Mouse (Mus musculus) embryonic facial prominence, embryonic 15.5 days (tissue): Measurements from ENCODE around the gene Dnmt3l. TPM values are rescaled to one million over a fixed set of nuclear protein-coding genes. Genes with fewer than 3 reads are reported as not detected.

Experiments
- ATAC-seq: fragments of 200-750 bp; cut with Nextera tagmentation; 2 replicates; pipeline ENCODE4 v1.8.0; 2017; ENCODE audit warnings: low read depth, moderate TSS enrichment; ENCODE audit not compliant: insufficient number of reproducible peaks, low FRiP score, low TSS enrichment
- H3K27ac ChIP-seq: fragments of 300-500 bp; sonication (generic); replicated peaks from 2 replicates; pipeline ENCODE4 v1.5.1; 2015; ENCODE audit warnings: mild to moderate bottlenecking, inconsistent platforms
- H3K27me3 ChIP-seq: fragments of 300-500 bp; sonication (generic); 2 replicates; pipeline ENCODE4 v1.6.1; 2015; ENCODE audit warnings: inconsistent platforms
- H3K36me3 ChIP-seq: fragments of 300-500 bp; sonication (generic); 2 replicates; pipeline ENCODE4 v1.6.1; 2015; ENCODE audit warnings: mild to moderate bottlenecking, inconsistent platforms
- H3K4me1 ChIP-seq: fragments of 300-500 bp; sonication (generic); 2 replicates; pipeline ENCODE4 v1.6.1; 2015; ENCODE audit warnings: inconsistent platforms
- H3K4me2 ChIP-seq: fragments of 300-500 bp; sonication (generic); replicated peaks from 2 replicates; pipeline ENCODE4 v1.6.1; 2015; ENCODE audit warnings: mild to moderate bottlenecking, inconsistent platforms
- H3K4me3 ChIP-seq: fragments of 300-500 bp; sonication (generic); replicated peaks from 2 replicates; pipeline ENCODE4 v1.5.1; 2015; ENCODE audit warnings: mild to moderate bottlenecking, inconsistent platforms
- H3K9ac ChIP-seq: fragments of 300-500 bp; sonication (generic); 2 replicates; pipeline ENCODE4 v1.6.1; 2015; ENCODE audit warnings: inconsistent platforms
- H3K9me3 ChIP-seq: fragments of 300-500 bp; sonication (generic); replicated peaks from 2 replicates; pipeline ENCODE4 v1.6.1; 2016; ENCODE audit warnings: inconsistent platforms
- WGBS: fragments of 180-500 bp; shearing (Covaris S2); methylation state at CpG from one replicate; pipeline ENCODE4 v1.1.7; 2015; 5-methylcytosine and 5-hydroxymethylcytosine counted together
- polyA plus RNA-seq: library from polyadenylated mRNA; unstranded; fragments of >200 nt; fragmentation: Nextera tagmentation; extraction: Ambion mirVana; gene quantifications from 2 replicates; pipeline ENCODE4 v1.2.1, GENCODE M21; 2015

The Dnmt3l gene
- 0.39 and 0.65 TPM in 2 replicates for polyA plus RNA-seq

DNA sequence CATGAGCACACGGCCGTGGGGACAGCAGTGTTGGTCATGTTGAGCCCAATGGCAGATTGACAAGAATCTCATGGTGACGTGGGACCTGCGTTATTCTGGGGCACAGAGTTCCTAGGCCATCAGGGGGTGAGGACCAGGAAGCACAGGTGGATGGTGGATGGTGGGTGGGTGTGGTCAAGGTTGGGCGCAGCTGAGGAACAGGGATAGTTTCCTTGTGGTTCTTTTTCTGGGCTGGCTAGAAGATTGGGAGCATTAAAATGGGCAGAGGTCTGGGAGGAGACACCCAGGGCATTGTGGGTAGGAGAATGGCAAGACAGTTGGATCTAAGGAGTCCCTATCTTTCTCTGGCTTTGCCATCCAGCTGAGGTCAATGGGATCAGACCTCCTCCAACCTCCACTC lies at the start of gene Dnmt3l:
Gene Dnmt3l (plus strand): TSS at position 301 of the 400 bp plus-strand sequence.
- Histone ChIP-seq H3K27ac (no peak within 1 kb of the TSS), H3K36me3 (no peaks in the 10 kb centered on the region), H3K4me2 (no peak within 1 kb of the TSS), H3K9ac (no peak within 1 kb of the TSS), H3K9me3 (no peaks in the 10 kb centered on the region), H3K27me3 (no peaks in the 10 kb centered on the region), H3K4me3 (no peak within 1 kb of the TSS), H3K4me1 (peaks cover 15% of the 10 kb centered on the region)
- WGBS = 95% methylated on average over 5 of the region's 5 CpGs
- ATAC-seq = no peak

DNA sequence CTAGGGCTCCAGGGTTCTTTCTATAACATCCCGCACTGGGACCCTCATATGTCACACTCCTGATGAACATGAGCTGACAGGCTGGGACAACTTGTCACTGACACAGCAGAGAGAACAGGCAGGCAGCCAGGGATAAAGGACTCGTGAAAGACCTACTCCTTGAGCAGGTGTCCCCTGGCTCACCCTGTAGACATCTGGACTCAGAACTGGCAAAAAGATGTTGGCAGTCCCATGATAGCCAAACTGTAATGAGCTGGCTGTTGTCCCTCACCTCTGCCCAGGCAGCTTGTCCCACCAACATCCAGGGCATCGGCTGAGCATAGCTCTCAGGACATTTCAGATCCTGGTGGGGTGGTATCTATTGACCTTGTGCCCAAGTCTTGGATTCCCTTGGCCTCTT lies 46.1 kb upstream of the Dnmt3l start:
- Histone ChIP-seq H3K4me1 (no peaks in the 10 kb centered on the region), H3K27ac (no peak overlapping the region), H3K27me3 (no peaks in the 10 kb centered on the region), H3K4me3 (no peak overlapping the region), H3K36me3 (peaks cover 95% of the 10 kb centered on the region), H3K4me2 (no peak overlapping the region), H3K9me3 (no peaks in the 10 kb centered on the region), H3K9ac (no peak overlapping the region)
- ATAC-seq = no peak
- 85% methylated on average over 3 of the region's 3 CpGs for WGBS

DNA sequence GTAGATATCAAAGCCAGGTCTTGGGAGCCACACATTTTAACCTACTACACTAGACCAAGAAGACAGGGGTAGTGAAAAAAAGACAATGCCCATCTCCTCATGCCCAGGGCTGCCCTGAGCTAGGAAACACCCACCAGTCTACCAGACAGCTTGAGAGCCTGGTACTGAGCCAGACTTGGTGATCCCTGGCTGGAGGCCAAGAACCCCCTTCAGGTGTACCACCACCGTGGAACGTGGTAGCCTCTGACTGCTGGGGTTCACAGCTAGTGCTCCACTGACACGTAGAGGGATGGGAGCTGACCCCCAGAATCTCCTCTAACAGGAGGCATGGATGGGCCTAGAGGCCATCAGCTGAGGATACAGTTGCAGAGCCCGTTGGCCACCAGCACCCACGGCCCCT lies 41.5 kb upstream of the Dnmt3l start:
- Histone ChIP-seq H3K4me1 (no peaks in the 10 kb centered on the region), H3K4me2 (no peak overlapping the region), H3K9me3 (no peaks in the 10 kb centered on the region), H3K4me3 (no peak overlapping the region), H3K27me3 (no peaks in the 10 kb centered on the region), H3K36me3 (peaks cover 77% of the 10 kb centered on the region), H3K9ac (no peak overlapping the region), H3K27ac (no peak overlapping the region)
- no peak for ATAC-seq
- 94% methylated on average over 5 of the region's 5 CpGs for WGBS

DNA sequence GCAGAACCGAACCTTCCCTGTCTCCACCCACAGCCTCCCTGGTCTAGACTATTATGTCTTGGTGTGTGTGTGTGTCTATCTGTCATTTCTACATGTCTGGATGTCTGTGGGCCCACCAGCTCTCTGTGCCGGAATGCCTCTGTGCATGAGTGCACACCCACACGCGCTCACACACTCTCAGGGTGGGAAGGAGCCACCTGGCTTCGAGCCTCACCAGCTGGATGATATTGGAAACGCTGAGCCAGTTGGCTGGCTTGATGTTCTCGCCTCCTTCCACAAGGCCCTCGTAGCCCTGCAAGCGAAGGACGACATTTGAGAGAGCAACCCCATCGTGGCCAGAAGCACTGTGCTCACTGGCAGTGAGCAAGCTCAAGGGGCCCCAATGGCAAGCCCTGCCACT lies 40.0 kb upstream of the Dnmt3l start:
- no peak overlapping the region for H3K27ac ChIP-seq
- H3K9ac ChIP-seq = no peak overlapping the region
- peaks cover 12% of the 10 kb centered on the region; the same call in 1 of the 2 replicates for H3K4me1 ChIP-seq
- peaks cover 65% of the 10 kb centered on the region for H3K36me3 ChIP-seq
- H3K27me3 ChIP-seq = no peaks in the 10 kb centered on the region
- no peaks in the 10 kb centered on the region for H3K9me3 ChIP-seq
- ATAC-seq = no peak
- H3K4me2 ChIP-seq = no peak overlapping the region
- H3K4me3 ChIP-seq = no peak overlapping the region
- 76% methylated on average over 11 of the region's 11 CpGs for WGBS

DNA sequence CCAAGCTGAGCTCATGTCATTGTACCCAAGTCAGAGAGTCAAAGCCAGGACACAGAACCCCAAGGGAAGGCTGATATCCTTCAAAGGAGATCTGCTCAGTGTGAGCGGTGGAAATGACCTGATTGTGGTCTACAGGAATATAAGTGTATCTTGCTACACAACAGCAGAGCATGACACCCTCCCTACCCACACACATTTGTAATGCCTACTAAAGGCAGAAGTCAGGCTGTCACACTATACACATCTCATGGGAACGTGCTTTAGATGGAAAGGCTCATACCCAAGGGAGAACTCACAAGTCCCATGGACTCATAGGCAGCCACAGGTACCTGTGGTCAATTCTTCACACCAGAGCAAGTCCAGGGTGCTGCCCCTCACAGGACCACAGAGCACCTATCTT lies 39.4 kb upstream of the Dnmt3l start:
- no peak overlapping the region for H3K9ac ChIP-seq
- H3K27me3 ChIP-seq = no peaks in the 10 kb centered on the region
- H3K4me2 ChIP-seq = no peak overlapping the region
- WGBS = 91% methylated on average over 2 of the region's 2 CpGs
- no peak overlapping the region for H3K4me3 ChIP-seq
- H3K36me3 ChIP-seq = peaks cover 60% of the 10 kb centered on the region
- no peak for ATAC-seq
- H3K27ac ChIP-seq = no peak overlapping the region
- peaks cover 17% of the 10 kb centered on the region; the same call in 1 of the 2 replicates for H3K4me1 ChIP-seq
- H3K9me3 ChIP-seq = no peaks in the 10 kb centered on the region

DNA sequence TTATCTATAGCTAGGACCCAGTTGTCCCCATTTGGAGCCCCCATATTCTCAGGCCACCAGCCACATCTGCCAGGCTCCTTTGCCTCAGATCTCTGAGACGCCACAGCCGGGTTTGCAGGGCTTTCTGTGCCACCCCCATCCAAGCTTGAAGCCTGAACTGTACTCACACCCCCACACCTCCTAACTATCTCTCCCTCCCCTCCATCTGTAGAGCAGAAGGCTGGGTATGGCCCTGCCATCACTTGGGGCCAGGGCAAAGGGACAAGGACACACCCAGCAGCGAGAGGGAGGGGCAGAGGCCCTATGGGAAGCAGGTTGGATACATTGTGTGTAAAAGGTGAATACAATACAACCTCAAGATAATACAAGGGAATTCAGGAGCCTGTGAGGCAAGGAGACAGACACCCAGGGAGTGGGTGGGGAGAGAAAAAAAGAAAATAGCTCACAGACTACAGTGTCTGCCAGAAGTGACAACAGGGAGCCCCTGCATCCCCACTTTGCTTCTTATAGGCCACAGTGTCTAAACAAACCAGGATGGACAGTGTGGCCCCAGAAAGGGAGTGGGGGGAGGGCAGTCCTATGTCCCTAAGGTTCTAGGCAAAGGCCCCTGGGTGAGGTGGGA lies 37.2 kb upstream of the Dnmt3l start:
- no peaks in the 10 kb centered on the region for H3K27me3 ChIP-seq
- peaks cover 35% of the 10 kb centered on the region for H3K4me1 ChIP-seq
- no peaks in the 10 kb centered on the region for H3K9me3 ChIP-seq
- ATAC-seq = no peak
- no peak overlapping the region for H3K4me2 ChIP-seq
- H3K27ac ChIP-seq = no peak overlapping the region
- WGBS = 90% methylated on average over 3 of the region's 3 CpGs
- no peak overlapping the region for H3K9ac ChIP-seq
- H3K4me3 ChIP-seq = no peak overlapping the region
- H3K36me3 ChIP-seq = peaks cover 37% of the 10 kb centered on the region

DNA sequence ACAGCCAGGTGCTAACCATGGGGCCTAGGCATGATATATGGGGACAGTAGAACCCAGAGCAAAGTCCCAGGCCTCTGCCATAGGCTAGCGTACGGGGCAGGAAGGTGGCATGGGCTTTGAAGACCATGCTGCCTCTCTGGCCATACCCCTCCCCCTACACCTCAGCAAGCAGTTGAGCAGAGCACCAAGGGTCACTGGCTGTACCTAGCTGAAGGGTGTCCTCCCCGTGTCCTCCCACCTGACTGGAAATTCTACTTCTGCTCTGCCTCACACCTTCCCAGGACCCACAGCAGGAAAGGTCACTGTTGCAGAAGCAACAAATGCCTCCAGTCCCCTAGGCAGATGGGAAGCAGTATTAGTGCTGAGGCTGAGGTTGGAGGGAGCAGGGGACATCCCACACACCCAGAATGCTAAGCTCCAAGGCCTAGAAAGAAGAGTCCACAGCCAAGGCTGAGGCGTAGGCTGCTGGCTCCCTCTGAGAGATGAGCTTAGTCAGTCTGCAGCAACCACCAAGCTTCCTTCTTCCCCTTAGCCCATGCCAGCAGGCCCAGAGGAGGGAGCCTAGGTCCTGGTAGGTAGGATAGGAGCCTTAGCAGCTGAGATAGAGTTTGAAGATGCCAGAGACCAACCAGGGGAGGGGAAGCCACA lies 35.8 kb upstream of the Dnmt3l start:
- no peak overlapping the region for H3K9ac ChIP-seq
- no peaks in the 10 kb centered on the region for H3K9me3 ChIP-seq
- H3K4me1 ChIP-seq = peaks cover 35% of the 10 kb centered on the region
- peaks cover 24% of the 10 kb centered on the region for H3K36me3 ChIP-seq
- H3K27me3 ChIP-seq = no peaks in the 10 kb centered on the region
- ATAC-seq = no peak
- 86% methylated on average over 4 of the region's 4 CpGs for WGBS
- H3K4me3 ChIP-seq = no peak overlapping the region
- H3K27ac ChIP-seq = no peak overlapping the region
- no peak overlapping the region for H3K4me2 ChIP-seq

DNA sequence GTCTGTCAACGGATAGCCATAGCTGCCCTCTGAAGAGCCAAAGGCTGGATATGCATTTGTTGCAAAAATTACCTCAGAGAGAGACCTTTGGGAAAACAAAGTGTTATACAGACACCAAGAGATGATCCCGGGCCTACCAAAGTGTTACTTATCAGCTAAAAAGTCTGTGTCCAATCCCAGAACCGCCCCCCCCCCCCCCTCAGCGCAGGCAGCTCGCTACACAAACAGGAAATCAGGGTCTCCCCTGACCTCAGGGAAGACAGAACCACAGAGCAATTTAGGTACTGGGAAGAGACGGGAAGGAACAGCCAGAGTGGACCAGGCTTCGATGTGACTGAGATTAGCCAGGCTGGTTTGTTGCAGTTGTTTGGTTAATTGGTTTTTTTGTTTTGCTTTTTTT lies 34.5 kb upstream of the Dnmt3l start:
- peak overlapping the region; percentile 28; the same call in 1 of the 2 replicates for H3K27ac ChIP-seq
- H3K27me3 ChIP-seq = no peaks in the 10 kb centered on the region
- 23% methylated on average over 7 of the region's 7 CpGs for WGBS
- 0 out of 2 replicates have a peak overlapping the region, but pooled peaks have one; percentile 89 for H3K4me3 ChIP-seq
- H3K4me1 ChIP-seq = peaks cover 35% of the 10 kb centered on the region
- no peaks in the 10 kb centered on the region for H3K9me3 ChIP-seq
- H3K36me3 ChIP-seq = peaks cover 11% of the 10 kb centered on the region
- H3K4me2 ChIP-seq = peak overlapping the region; percentile 88; the same call in 1 of the 2 replicates
- no peak for ATAC-seq
- H3K9ac ChIP-seq = no peak overlapping the region

DNA sequence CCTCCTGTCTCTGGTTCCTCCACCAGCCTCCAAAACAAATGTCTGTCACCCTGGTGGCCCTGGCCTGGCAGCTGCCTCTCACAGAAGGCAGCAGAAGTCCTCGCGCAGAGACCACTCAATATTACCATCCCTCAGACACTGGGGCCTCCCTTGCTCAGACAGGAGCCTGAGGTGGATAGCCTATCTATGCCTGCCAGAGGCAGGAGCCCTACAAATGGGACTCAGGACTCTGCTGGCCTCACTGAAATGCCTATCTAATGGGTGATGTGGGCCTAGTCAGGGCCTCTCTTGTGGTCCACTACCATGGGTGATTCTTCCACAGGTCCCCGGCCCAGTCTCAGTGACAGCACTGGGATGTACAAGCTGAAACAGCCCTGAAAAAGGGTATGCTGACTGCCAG lies 33.6 kb upstream of the Dnmt3l start:
- H3K4me2 ChIP-seq = peak overlapping the region; percentile 88
- 0 out of 2 replicates have a peak overlapping the region, but pooled peaks have one; percentile 98 for H3K27ac ChIP-seq

DNA sequence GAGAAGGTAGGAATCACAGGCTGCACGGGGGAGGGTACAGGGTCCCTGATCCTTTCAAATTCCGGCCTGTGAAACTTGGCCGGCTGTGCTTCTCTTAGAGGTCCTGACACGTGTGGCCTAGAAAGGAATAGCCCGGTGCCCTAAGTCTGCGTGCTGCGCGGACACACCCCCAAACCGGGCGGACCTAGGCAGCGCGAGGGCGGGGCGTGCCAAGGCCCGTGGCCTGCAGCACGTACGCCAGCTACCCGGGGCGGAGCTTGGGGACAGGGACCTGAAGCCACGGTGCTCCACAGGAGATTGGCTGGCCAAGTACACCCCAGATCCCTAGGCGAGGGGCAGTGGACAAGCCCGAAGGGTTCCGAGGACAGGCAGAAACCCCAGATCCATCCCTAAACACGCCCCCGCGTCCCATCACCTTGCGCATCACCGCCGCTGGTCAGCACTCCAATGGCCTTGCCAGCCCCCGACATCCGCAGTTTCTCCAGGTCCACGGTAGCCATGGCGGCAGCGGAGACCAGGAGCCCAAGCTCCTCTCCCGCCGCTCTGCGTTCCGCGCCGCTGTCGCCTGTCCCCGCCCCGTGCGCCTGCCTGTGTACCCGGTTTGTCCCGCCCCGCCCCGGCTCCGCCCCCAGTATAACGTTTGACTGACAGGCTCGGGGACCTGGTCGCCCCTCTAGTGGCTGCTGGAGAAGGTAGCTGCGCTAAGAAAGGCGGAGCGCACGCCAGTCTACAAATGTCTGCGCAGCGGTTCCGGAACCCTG lies 32.4 kb upstream of the Dnmt3l start:
- under 1% methylated on average over 58 of the region's 59 CpGs for WGBS
- peak overlapping the region; percentile 89 for H3K4me3 ChIP-seq
- H3K9me3 ChIP-seq = no peaks in the 10 kb centered on the region
- peak overlapping the region; percentile 98 for H3K27ac ChIP-seq
- ATAC-seq = peak; percentile 96
- peak overlapping the region; percentile 88 for H3K4me2 ChIP-seq
- H3K36me3 ChIP-seq = peaks cover 2% of the 10 kb centered on the region; the same call in 1 of the 2 replicates
- no peaks in the 10 kb centered on the region for H3K27me3 ChIP-seq
- H3K4me1 ChIP-seq = peaks cover 35% of the 10 kb centered on the region
- peak overlapping the region; percentile 87 for H3K9ac ChIP-seq

More for the DNA sequence above, 33.6 kb upstream of the Dnmt3l start:
- ATAC-seq = no peak
- Histone ChIP-seq H3K9me3 (no peaks in the 10 kb centered on the region), H3K4me3 (peak overlapping the region; percentile 89), H3K36me3 (peaks cover 2% of the 10 kb centered on the region; the same call in 1 of the 2 replicates), H3K4me1 (peaks cover 35% of the 10 kb centered on the region), H3K9ac (peak overlapping the region; percentile 87; the same call in 1 of the 2 replicates), H3K27me3 (no peaks in the 10 kb centered on the region)
- WGBS = 79% methylated on average over 3 of the region's 3 CpGs

DNA sequence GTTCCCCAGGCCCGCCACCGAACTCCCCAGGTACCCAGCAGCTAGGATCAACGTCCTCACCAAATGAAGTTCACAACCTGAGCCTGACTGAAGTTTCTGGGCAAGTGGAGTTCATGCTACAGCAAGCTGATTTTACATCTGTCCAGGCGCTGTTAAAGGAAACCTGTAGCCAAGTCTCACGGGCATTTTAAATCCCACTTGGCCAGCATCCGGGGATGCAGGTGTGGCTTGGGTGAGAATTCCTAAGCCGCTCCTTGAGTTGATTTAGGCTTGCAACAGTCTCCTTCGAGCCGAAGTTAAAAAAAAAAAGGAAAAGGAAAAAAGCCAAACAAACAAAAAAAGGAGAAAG lies 31.8 kb upstream of the Dnmt3l start, which contains the start of gene Pfkl:
Gene Pfkl (minus strand): TSS at position 139 of the 349 bp plus-strand sequence.
- Histone ChIP-seq H3K27ac (peak within 1 kb of the TSS; percentile 98), H3K36me3 (peaks cover 2% of the 10 kb centered on the region; the same call in 1 of the 2 replicates), H3K4me3 (peak within 1 kb of the TSS; percentile 89), H3K9me3 (no peaks in the 10 kb centered on the region), H3K4me2 (peak within 1 kb of the TSS; percentile 88), H3K27me3 (no peaks in the 10 kb centered on the region), H3K4me1 (peaks cover 35% of the 10 kb centered on the region), H3K9ac (peak within 1 kb of the TSS; percentile 87)
- WGBS = 1% methylated on average over 9 of the region's 9 CpGs
- 0 out of 2 replicates have a peak, but pooled peaks have one; percentile 1 for ATAC-seq
